Mouse (Mus musculus): ENCODE data around the gene Mmp11.

Gene Mmp11

DNA sequence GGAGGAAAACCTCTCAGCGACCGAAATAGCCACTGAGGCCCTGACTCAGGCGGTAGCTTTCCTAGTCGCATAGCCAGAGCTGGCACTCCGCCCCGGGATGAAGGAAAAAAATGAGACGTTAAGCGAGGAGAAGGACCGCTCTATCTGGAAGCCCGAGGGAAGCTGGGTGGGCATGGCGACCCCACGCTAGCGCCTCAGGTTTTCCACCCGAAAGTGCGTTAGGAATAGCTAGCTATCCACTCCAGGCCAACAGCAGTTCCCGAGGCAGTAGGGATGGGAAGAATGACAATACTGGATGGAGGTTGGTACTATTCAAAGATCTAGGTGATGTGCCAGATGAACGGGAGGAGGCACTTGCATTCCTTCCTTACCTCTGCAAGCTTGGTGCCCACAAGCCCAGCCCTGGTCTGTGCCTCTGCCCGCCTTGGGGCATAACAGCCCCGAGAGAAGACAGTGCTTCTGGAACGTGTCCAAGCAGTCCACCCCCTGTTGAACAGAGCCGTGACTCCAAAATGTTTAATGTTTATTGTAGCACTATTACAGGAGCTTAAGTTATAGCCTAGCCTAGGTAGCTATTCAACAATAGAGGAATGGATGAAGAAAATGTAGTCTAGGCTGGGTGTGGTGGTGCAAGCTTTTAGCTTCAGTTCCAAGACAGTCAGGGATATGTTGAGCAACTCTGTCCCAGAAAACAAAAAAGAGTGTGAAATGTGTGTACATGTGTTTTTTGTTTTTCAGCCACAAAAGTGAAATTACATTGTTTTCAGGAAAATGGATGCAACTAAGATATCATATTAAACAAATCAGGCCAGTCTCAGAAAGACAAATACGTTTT, 14.4 kb downstream of the Mmp11 start:
- no peak for TF ChIP-seq GATA4 (IDR thresholded peaks at IDR 0.05; ENCODE audit: insufficient replicate concordance, low read length)

- 0 out of 2 replicates have a peak, but pooled peaks have one; percentile 4 for TF ChIP-seq GATA4 (IDR thresholded peaks at IDR 0.05; ENCODE audit: insufficient replicate concordance, low read length)
Measured at GRCm38 (mm10) chr10:75921026-75921725, 15.1 kb downstream of the Mmp11 start, which contains the start of gene Smarcb1. Smarcb1 (minus strand) TSS chr10:75921617.

- no peak for TF ChIP-seq GATA4 (IDR thresholded peaks at IDR 0.05; ENCODE audit: insufficient replicate concordance, low read length)
Measured at GRCm38 (mm10) chr10:75919026-75919425, 17.3 kb downstream of the Mmp11 start.

DNA sequence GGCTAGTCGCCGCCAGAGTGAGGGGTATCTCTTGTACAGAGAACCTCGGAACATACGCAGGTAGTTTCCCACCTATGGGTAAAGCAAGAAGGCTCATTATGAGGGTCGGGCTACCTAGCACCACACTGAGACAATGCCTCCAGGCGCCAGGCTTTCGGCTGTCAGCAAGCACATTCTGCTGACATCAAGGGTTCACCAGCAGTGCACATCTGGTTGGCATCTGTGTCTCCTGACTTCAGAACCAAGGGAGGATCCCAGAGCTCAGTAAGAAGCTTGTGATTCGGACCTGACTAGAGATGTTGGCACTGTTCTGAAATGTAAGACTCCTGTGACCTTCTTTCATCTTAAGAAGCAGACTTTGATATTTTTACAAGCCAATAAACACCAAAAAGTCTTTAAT, 19.5 kb downstream of the Mmp11 start:
- no peak for TF ChIP-seq GATA4 (IDR thresholded peaks at IDR 0.05; ENCODE audit: insufficient replicate concordance, low read length)

GRCm38 (mm10) chr10:75915557-75915956, 20.7 kb downstream of the Mmp11 start:
- TF ChIP-seq GATA4 (IDR thresholded peaks at IDR 0.05; ENCODE audit: insufficient replicate concordance, low read length): no peak

- TF ChIP-seq GATA4 (IDR thresholded peaks at IDR 0.05; ENCODE audit: insufficient replicate concordance, low read length): no peak
Measured at GRCm38 (mm10) chr10:75913013-75913589, 23.2 kb downstream of the Mmp11 start.

GRCm38 (mm10) chr10:75910698-75911097, 25.6 kb downstream of the Mmp11 start:
- TF ChIP-seq GATA4 (IDR thresholded peaks at IDR 0.05; ENCODE audit: insufficient replicate concordance, low read length): no peak

DNA sequence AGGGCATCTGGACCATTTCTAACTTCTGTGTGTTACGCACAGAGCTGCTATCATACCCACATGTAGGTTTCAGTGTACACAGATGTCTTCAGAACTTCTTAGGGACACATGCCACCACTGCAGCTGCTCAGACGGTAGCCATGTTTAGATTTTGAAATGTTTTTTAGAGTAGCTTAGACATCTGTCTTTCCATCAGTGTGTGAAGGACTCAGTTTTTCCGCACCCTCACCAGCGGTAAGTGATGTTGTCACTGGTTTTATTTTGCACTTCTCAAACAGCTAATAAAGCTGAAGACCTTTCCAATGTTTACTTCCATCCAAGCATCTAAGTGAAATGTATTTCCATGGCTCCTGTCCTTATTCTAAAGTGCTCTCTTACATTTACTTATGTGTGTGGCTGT, 29.4 kb downstream of the Mmp11 start:
- TF ChIP-seq GATA4 (IDR thresholded peaks at IDR 0.05; ENCODE audit: insufficient replicate concordance, low read length): no peak

GRCm38 (mm10) chr10:75904391-75904790, 31.9 kb downstream of the Mmp11 start:
- TF ChIP-seq GATA4 (IDR thresholded peaks at IDR 0.05; ENCODE audit: insufficient replicate concordance, low read length): no peak

DNA sequence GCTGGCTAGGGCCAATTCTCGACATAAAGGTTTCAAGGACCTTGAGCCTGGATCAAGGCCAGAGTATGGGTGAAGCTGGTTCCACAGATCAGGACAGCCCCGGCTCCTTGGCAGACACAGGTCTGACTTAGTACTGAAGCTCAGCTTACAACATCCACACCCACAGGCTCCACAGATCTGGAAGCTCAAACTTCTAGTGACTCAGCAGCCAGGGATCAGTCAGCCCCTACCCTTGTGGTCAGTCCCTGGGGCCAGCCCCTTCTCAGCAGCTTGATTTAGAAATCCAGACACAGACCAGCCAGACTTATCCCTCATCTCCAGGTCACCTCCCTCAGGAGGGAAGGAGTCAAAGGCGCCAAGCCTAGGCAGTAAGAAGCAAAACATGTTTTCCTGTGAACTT, 37.5 kb downstream of the Mmp11 start:
- no peak for TF ChIP-seq GATA4 (IDR thresholded peaks at IDR 0.05; ENCODE audit: insufficient replicate concordance, low read length)

- TF ChIP-seq GATA4 (IDR thresholded peaks at IDR 0.05; ENCODE audit: insufficient replicate concordance, low read length): no peak
Measured at GRCm38 (mm10) chr10:75898039-75898564, 38.2 kb downstream of the Mmp11 start.

DNA sequence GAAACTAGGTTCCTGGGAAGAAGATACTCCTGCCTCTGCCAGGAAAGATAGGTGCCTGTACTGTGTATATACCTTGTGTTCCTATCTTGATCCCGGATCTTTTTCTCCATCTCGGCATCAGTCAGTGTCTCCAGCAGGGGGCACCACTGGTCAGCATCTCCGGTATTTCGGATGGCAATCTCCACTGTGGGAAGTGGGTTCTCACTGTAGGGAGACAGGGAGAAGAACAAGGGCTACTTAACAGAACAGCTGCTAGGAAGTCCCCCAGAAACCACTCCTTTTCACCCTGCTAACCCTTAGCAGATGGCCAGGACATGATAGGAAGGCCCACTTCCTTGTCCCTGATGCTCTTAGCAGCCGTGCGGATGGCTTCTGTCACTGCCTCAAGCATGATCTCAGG, 38.9 kb downstream of the Mmp11 start:
- no peak for TF ChIP-seq GATA4 (IDR thresholded peaks at IDR 0.05; ENCODE audit: insufficient replicate concordance, low read length)

GRCm38 (mm10) chr10:75896208-75896607, 40.1 kb downstream of the Mmp11 start:
- TF ChIP-seq GATA4 (IDR thresholded peaks at IDR 0.05; ENCODE audit: insufficient replicate concordance, low read length): no peak

DNA sequence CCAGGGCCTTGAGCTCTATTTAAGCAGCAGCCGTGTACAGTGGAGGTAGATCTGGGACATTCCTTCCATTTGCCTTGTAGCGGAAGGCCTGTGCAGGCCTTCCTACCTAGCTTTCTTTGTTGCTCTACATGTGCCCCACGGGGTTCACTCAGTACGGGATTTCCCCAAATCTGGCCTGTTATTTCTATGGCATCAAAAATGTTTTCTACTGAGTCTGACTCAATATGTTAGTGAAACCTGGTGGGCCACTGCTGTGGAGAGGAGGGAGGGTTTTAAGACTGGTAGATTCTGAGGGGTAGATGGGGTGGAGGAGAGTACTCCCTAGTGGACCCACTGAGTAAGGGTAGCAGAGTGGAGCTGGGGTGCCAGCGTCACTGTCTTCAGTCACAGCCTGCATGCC, 40.6 kb downstream of the Mmp11 start:
- TF ChIP-seq GATA4 (IDR thresholded peaks at IDR 0.05; ENCODE audit: insufficient replicate concordance, low read length): no peak

DNA sequence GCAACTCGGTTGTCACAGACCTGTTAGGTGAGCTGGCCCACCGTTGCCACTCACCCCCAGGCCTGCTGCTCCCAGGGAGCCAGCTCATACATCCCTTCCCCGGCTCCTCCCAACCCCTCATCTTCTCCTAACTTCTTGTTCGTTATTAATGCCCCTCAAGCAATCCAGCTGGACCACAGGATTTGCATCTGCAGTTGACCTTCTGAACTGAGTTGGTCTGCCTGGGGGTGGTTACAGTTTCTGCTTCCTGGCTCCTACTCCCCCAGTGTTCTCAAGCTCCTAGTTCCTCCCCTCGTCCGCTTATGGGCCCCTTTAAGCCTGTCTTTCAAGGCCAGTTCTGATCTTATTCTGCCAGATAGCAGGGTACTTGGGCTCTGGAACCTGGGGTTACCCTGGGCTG, 41.7 kb downstream of the Mmp11 start:
- no peak for TF ChIP-seq GATA4 (IDR thresholded peaks at IDR 0.05; ENCODE audit: insufficient replicate concordance, low read length)
